Mouse (Mus musculus): ENCODE data around the gene Isg20.

The Isg20 gene

DNA sequence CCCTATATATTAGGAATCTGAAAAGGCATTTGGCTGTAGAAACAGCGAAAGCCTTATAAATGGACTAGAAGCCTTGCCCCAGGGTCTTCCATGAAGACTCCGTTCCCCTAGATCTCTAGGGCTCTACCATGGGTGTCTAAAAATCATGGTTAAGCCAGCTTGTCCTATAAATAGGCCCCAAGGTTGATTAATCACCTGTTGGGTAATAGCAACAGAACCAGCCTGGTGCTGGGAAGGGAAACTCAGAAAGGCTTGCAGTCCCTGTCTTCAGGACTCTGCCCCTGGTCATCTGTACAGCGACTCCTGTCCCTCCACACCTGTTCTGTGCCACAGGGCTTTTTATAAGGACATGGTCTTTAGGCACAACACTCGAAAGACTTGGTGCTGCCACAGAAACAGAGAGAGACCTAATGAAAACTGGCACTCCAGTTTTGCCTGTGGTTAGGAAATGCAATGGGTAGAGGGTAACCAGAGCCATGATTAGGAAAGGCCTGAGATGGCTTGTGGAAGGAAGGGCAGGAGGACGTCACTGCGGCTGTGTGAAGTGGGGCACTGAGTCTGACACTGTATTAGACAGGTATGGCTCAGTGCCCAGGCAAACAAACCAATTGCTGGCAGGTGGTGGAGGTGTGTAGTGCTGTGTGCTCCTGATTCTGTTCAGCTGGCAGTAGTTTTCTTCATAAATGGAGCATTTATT is 9.9 kb upstream of the Isg20 start:
- DNase-seq (ENCODE audit: low spot score in 2 of 2) = no peak

DNA sequence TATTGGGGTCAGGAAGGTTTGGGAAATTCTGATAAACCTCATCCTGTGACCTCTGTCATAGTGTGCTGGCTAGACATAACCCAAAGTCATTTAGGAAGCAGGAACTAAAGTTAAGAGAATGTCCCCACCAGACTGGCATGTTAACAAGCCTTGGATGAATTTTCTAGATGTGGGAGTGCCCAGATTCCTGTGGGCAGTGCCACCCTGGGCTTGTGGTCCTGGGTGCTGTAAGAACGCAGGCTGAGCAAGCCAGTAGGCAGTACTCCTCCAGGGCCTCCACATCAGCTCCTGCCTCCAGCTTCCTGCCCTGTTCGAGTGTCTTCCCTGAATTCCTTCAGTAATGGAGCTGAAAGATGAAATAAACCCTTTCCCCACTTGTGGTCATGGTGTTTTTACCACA is 9.0 kb upstream of the Isg20 start:
- no peak for DNase-seq (ENCODE audit: low spot score in 2 of 2)

DNA sequence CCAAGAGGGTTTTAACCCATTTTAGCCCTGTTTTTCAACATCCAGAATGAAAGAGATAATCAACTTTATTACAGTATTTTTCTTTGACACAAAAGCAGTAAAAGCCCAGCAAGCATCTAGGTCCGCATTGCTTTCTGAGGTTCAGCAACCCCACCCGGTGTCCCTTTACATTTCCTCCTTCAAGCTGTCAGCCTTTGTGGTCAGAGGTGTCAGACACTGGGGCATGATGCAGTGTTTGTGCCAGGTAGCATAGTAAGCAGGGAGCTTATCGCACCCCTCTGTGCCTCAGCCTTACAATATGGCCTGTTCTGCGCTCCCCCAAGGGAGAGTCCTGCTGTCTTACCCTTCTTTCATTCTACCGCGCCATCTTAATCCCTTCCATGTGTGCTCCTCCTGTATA is 4.2 kb upstream of the Isg20 start:
- no peak for DNase-seq (ENCODE audit: low spot score in 2 of 2)

DNA sequence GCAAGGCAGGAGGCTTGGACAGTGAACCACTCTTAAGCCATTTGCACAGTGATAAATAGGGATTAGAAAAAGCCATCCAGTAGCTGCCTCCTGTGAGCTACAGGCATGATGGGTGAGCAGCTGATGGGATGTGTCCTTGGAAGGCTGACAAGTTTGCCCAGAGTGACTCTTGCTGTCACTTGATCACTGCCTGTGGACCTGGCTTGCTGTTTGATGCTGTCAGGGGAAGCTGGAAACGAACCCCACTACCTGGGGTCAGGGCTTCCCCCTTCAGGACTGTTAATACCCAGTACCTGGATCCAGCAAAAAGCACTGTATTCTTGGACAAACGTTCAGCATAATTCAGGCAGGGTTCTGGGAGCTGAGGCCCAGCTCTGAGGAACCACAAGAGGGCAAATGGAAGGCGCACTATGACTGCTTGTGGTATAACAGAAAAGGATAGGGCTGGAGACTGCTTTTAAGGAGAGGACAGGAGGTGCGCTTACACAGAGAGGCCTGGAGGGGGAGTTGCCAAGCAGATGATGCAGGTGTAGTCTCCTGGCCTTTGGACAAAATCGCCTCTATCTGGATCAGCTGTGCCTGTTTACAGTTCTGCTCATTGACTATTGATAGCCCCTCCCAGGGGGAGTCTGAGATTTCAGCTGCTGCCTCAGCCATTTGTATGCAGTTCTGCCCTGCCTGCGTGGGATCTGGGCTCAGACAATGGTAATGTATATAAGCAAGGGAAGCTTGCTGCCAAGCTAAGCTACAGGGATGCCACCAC is 2.7 kb upstream of the Isg20 start:
- no peak for DNase-seq (ENCODE audit: low spot score in 2 of 2)

DNA sequence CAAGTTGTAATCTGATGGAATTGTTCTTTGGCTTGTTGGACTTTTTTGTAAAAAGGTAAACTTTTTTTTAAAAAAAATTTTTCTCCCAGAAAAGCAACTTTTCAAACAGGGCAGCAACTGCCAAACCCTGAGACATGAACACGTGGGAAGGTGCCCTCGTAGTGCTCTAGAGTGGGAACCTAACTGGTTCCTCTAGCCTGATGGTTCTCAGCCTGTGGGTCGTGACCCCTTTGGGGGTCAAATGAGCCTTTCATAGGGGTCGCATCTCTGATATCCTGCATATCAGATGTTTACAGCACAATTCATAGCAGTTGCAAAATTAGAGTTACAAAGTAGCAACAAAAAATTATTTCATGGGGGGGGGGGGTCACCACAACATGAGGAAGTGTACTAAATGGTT is 2.0 kb upstream of the Isg20 start:
- DNase-seq (ENCODE audit: low spot score in 2 of 2) = no peak

DNA sequence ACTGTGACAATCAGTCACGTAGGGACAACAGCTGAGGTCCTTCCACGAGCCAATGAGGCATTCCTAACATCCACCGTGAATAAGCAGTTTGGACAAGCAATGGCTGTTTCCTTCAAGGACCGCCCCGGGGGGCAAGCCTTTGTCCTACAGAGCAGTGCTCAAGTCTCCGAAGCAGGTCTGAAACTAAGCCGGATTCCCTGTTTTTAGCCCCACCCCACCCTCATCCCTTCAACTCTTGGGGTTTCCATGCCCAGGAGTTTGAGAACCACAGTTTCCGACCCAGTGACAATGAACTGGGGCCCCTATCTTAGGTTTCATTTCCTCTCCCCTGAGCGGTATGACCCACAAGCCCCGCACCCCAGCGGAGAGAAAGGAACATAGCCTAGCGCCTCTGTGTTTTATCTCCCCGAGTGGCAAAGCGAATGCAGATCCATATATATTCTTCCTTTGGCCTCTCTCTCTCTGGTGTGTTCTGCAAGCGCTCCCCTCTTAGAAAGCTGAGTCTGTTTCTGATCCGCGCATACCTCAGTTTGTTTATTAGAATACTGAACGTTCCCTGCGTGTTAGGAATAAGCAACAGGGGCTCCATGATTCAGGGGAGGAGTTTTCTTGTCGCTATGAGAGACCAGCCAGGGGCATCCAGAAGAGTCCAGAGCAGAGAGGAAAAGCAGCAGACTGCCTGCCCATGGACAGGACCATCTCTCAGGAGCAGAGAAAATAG is 811 bp upstream of the Isg20 start:
- peak; percentile 73 for DNase-seq (ENCODE audit: low spot score in 2 of 2)

DNA sequence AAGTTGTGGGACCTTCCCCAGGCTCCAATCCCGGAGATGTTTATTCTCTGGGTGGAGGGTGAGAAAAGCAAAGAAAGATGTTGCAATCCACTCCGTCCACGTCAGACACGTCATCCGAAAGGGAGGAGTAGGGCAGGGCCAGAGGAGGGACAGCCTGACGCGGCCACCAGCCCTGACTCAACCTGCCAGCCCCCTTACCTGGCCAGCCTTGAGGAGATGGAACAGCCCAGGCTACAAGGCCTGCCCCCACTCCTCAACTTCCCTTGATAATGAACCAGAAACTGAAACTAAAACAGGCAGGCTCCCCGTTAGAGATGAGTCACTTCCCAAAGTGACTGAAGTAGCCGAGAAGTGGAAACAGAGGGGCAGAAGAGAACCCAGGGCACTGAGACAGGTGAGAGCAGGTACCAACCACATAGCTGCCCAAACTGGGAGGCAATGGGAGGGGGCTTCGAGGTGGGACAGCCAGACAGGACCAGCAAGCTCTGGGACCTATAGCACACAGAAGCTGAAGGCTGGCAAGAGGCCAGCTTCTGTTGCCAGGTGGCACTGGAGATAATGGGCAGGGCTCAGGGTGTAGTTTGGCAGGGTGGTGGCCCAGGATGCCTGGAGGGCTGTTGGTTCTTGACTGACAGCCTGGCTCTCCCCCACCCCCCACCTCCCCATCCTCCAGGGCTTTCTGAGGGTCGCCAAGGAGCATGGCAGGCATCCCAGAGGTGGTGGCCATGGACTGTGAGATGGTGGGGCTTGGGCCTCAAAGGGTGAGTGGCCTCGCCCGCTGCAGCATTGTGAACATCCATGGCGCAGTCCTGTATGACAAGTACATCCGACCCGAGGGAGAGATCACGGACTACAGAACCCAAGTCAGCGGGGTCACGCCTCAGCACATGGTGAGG is 673 bp downstream of the Isg20 start:
- DNase-seq (ENCODE audit: low spot score in 2 of 2) = peak; percentile 71 to 84

DNA sequence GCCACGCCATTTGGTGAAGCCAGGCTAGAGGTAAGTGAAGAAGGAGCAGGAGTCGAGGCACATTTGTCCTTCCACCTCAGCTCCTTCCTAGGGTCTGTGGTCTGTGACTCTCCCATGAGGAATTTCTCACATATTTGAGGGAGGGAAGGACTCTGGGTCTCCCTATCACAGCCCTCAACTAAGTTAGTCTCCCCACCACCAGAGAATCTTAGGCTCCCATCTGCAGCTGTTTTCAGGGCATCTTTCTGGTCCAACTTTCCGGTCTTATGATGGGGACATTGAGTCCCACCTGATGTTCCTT is 1.3 kb downstream of the Isg20 start:
- no peak for DNase-seq (ENCODE audit: low spot score in 2 of 2)

DNA sequence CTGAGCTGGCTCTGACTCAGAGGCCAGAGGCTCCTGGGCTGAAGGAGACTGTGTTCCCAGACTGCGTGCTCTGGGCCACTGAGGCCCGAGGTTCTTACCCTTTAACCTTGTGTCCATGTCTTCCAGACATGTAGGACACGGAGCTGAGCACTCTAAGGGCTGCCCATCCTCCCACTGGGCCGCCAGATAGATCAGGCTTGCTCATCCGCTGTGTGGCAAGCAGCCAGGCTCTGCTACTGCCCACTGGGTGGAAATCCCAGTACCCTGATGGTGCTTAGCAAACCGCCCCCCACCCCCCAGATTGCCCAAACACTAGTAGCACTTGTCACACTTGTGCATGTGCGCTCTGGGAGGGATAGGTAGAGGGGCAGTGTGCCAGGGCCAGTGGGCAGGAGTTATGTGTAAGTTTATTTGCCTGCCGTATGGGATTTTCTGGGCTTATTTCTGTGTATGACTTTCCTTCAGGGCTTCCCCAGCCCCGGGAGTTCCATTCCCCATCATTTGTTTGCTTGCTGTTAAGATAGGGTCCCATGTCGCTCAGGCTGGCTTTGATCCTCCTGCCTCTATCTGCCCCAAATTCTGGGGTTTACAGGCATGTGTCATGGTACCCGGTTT is 1.8 kb downstream of the Isg20 start:
- DNase-seq (ENCODE audit: low spot score in 2 of 2) = peak; percentile 29 to 42

DNA sequence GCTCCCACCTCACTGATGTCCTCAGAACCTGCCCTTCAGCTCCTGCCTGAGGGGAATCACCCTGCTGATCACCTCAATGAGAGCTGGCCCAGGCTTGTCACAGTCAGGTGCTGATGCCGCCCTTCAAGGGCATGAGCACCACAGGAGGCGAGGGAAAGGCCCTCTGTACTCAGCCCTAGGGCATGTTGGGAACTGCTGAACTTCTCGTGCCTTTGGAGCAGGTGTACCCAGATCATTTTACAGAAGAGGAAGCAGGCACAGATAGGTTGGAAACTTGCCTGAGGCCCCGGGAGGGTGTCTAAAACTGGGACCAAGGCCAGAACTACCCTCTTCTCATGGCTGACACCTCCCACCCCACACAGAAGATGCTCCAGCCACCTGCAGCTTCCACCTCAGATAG is 5.5 kb downstream of the Isg20 start:
- DNase-seq (ENCODE audit: low spot score in 2 of 2) = no peak

DNA sequence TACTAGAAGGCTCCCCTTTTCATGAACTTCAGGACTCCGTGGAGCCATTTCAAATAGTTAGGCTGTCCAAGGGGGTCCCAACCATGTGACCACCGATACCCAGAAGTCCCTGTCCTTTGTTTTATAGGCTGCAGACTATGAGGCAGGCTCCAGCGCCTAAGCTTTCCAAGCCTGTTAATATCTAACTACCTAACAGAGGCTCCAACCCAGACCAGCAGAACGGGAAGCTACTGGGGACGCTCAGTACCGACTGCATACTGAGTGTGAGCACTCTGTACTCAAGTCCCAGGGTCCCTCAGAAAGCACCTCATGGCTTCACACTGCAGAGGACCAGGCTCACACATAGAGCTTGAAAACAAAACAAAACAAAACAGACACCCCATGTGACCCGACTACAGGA is 9.3 kb downstream of the Isg20 start:
- no peak for DNase-seq (ENCODE audit: low spot score in 2 of 2)

DNA sequence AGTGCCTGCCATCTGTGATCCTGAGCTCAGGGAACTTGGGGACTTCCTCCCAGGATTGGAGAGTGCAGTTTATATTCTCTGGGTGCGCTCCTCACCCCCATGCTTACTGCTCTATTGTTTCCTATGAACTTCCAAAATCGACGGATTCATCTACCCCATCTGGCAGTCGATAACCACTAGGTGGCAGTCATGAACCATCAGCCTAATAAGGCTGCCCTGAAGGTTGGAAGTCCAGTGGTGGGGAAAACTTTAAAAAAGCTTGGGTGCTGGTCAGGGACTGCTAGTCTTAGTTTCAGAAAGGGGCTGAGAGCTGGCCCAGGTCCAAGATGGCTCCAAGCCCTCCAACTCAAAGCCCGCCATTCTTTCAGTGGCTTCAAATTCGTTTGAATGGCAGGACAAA is 11.1 kb downstream of the Isg20 start:
- DNase-seq (ENCODE audit: low spot score in 2 of 2) = peak; percentile 28 to 39

DNA sequence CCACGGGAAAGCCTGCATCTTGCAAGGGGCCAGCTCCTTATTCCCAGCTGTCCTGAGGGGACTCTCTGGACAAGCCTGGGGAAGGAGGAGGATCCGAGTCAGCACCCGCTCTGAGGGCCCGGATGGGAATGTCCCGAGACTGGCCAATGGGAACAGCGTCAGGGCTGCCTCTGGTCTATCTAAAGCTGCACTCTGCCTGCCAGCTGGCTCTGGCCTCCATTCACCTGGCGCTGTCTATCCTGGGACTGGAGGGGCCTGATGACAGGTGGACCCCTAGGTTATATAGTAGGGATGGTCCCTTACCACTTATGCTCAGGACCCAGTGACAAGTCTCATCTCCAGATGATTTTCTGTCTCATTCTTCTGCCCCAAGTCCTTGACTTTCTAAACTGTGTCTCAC is 11.6 kb downstream of the Isg20 start:
- DNase-seq (ENCODE audit: low spot score in 2 of 2) = no peak

DNA sequence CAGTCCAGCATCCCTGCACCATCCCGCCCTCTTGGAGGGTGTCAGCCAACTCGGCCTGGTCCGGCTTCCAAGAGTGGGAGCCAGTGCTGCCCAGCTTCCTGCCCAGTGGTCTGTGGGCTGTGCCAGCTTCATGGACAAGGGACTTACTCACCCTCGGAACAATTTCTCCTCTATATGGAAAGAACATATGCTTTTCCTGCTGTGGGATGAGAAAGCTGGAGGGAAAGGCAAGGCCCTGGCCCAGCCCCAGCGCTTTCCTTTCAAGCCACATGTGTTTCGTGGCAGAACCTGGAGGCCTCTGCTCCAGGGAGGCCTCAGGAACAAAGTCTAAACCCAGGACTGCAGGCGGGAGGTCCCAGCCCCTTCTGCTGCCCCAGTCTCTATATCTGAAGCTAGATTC is 12.5 kb downstream of the Isg20 start:
- no peak for DNase-seq (ENCODE audit: low spot score in 2 of 2)

DNA sequence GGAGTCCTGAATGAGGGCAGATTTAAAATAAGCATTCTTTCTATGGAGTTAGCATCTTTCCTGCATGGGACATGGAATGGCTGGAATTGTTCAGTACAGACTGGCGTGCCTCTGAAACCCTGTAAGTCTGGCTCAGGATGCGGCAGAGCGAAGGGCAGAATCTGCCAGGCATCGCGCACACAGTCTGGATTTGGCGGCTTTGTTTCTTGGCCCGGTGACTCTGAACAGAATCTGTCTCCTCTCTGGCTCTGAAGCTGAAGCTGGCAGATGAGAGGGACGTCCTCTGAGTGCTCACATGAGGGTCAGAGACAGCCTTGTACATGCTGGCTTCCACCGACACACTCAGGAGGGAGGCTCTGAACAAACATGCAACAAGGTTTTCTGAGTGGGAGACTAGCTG is 12.9 kb downstream of the Isg20 start:
- DNase-seq (ENCODE audit: low spot score in 2 of 2) = no peak

DNA sequence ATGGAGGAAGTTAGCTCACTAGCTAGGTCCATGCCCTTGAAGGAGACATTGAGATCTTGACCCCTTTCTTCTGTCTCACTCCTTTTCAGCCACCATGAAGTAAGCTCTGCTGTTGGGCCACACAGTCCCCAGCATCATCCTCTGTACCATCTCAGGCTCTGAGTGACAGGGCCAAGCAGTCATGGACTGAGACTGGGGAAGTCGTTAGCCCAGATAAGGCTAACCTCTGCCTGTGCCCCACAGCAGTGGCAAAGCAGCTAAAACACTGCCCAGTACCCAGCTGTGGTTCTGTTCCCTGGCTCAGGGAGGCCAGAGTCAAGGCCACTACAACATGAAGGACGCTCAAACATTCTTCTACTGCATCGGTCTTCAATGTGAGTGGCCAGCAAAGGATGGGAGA is 14.0 kb downstream of the Isg20 start:
- no peak for DNase-seq (ENCODE audit: low spot score in 2 of 2)

DNA sequence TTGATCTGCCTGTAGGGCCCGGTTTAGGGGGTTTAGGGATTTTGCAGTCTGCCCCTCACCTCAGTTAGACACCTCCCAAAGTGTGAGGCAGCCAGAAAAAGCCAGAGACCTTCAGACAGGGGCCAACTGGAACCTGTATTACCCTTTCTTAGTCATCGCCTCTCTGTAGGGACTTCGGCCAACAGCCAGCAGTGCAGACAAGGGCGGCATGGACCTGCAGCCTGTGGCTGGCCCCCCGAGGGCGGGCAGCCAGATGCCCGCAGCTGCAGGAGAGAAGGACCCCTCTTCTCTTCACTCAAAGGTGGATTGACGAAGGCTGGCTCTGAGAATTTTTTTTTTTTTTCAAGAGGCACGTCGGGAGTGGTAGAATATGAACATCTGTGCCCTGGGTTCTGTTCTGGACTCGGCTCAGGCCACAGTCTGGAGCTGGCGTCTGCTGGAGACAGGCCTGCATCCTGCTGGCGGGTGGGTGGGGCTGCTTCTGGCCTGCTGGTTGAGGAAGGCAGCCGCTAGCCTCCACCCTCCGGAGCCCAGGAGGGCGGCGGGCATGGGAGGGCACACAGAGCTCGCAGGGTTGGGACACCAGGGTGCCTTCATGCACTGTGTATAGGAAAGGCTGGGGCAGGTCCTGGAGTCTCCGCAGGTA is 25.9 kb downstream of the Isg20 start:
- DNase-seq (ENCODE audit: low spot score in 2 of 2) = peak; percentile 18 to 40

DNA sequence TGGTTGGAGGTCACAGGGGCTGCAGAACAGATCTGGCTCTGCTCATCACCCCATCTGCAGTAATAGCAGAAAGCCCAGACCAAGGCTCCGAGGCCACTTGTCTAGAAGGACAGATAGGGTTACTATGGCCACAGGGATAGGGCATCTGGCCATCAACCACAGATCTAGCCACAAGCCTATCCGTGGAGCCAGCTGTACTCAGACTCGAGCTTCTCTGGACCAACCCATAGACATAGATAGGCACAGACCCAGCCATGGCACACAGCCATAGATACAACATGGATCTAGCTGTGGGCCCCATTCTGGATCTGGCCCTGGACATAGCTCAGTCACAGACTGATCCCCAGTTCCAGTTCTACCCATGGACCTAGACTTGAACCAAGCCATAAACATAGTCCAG is 27.7 kb downstream of the Isg20 start:
- DNase-seq (ENCODE audit: low spot score in 2 of 2) = peak; percentile 54 to 70

DNA sequence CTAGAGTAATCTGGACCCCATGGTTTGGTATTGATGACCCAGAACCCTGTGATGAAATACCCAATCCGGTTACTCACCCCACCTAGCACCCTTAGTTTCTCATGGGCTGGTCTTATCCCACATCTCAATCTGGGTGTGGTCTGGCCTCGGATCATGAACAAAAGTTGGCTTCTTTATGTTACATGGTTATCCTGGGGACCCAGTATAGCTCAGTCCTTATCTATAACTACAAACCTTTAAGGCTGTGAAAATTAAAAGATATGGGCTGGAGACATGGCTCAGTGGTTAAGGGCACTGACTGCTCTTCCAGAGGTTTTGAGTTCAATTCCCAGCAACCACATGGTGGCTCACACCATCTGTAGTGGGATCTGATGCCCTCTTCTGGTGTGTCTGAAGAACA is 29.3 kb downstream of the Isg20 start:
- peak in 1 of 2 experiments; percentile 8 for DNase-seq (ENCODE audit: low spot score in 2 of 2)

DNA sequence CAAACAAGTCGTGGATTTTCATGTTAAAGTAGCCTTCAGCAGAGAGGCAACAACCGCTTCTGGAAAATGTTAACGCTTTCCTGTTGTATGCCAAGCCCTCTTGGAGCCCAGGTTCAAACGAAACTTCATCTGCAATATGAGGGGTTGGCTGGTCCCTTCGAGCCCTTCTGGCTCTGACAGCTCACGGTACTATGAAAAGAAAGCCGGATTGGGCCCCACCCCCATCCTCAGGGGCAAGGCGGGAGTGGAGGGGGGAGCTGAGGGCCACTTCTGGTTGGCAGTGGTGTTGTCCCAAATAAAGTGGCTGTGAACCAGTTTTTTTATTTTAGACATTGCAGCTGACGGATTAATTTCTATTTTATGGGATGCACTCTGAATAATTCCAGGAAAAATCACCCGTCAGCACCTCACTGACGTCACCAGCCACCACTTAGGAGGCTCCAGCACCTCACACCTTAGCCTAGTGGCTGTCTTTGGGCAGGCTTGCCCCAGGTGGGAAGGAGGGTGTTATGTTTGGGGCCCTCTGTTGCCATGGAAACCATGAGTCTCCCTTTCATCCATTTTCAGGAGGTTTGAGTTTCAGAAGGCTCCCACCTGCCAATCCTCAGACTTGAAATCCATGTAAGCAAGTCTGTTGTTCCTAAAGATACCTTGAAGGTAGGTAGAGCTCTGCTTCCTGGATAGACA is 40.8 kb downstream of the Isg20 start:
- no peak for DNase-seq (ENCODE audit: low spot score in 2 of 2)

DNA sequence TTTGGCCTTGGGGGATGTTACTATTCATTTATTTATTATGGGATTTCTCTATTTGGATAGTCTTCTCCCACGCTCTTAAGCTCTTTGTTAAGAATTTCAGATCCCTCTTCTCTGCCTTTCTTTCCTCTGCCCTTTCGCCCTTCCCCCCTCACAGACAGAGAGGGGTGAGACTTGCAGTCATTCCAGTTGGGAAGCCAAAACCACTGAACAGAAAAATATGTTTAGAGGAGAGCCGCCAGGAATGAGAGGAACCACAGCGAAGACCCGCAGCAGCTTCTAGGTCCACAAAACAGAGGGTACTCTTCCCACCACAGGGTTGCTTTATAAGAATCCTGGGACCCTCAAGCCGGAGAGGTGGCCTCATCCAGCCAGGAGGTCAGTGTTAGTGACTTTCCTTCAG is 41.4 kb downstream of the Isg20 start:
- DNase-seq (ENCODE audit: low spot score in 2 of 2) = no peak

All from spleen, postnatal 36 days (tissue).